Mouse (Mus musculus): Measurements from ENCODE around the gene Olfr142.
"Not testable (repeated sequence)": the region's sequence is repeated elsewhere in the genome, so short reads cannot be mapped to it uniquely, and the experiment has no call there.

The Olfr142 gene

DNA sequence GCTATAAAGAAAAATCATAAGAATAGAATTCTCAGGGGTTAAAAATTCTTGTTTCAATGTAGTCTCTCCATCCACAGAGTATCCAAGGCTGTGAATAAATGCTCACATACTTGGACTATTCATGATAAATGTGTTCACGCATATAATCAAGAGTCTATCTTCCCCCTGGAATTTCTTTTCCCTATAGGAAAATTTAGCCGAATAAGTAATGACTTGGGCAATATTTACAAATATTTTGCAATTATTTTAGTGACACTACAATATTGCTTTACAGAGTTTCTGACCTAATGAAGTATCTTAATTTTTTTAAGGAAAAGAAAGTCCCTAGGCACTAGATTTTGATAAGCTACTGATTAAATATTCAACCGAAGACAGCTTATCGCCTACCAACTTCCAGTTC is at the start of gene Olfr142:
Olfr142 (minus strand) TSS at position 101 of the 400 bp plus-strand sequence.
- DNase-seq (ENCODE audit: extremely low spot score, low read depth, low spot score) = no peak

DNA sequence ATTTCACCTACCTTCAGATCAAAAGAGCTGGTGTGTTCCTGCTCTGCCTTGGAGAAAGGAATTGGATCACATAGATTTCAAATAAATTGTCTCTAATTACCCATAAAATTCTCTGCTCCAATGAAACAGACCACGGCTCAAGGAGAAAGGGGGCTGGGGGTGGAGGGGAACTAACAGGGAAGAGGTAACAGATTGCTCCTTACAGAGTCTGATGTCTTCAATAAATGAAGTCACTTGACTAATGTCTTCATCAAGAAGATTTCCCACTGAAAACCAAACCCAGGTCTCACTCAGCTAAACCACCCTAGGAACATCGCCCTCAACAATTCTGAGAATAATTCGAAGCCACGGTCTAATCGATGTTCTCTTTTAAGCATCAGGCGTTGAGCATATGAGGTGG is 35.3 kb upstream of the Olfr142 start, which contains the start of gene Olfr1272:
Olfr1272 (minus strand) TSS at position 101 of the 400 bp plus-strand sequence.
- DNase-seq (ENCODE audit: extremely low spot score, low read depth, low spot score) = no peak

DNA sequence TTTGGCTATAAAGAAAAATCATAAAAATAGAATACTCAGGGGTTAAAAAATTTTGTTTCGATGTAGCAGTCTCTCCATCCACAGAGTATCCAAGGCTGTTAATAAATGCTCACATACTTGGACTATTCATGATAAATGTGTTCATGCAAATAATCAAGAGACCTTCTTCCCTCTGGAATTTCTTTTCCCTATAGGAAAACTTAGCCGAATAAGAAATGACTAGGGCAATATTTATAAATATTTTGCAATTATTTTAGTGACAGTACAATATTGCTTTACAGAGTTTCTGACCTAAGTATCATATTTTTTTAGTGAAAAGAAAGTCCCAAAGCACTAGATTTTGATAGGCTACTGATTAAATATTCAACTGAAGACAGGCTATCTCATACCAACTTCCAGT is 13.5 kb upstream of the Olfr142 start, which contains the start of gene Olfr1271:
Olfr1271 (minus strand) TSS at position 101 of the 400 bp plus-strand sequence.
- no peak for DNase-seq (ENCODE audit: extremely low spot score, low read depth, low spot score)

DNA sequence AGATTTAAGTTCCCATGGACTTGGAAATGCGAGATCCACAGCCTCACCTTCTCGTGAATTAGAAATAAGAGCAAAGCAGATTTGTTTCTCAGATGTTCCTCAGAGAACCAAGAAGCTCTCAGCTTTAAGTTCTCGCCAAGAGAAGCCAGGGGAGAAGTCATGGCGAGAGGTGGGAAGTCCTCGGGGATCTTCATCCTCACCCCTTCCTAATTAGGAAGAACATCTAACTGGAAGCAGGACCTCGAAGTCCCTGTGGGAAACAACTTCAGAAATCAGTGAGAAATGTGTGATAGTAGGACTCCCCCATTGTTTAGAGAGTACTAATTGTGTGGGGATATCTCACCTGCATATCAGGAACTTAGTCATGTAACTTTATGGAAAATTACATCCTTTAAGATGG is 33.0 kb downstream of the Olfr142 start, which contains the start of gene Olfr1506:
Olfr1506 (minus strand) TSS at position 101 of the 400 bp plus-strand sequence.
- not testable (repeated sequence) for DNase-seq (ENCODE audit: extremely low spot score, low read depth, low spot score)
